Mouse (Mus musculus) heart, adult 8-10 months (tissue): ENCODE results near the gene Stat6. TPM values are rescaled to one million over a fixed set of nuclear protein-coding genes. Genes with fewer than 3 reads are reported as not detected.

Experiments
- DNase-seq: peaks from one replicate; pipeline ENCODE4 v3.0.0; 2022; ENCODE audit warnings: low spot score
- total RNA-seq, 4 experiments: library from RNA; stranded (reverse); gene quantifications; 2 replicates each; pipeline ENCODE4 v1.2.4; 2022

The Stat6 gene
- 10 to 100 TPM; 38.4 to 43.7 (median 43.2) TPM for total RNA-seq

DNA sequence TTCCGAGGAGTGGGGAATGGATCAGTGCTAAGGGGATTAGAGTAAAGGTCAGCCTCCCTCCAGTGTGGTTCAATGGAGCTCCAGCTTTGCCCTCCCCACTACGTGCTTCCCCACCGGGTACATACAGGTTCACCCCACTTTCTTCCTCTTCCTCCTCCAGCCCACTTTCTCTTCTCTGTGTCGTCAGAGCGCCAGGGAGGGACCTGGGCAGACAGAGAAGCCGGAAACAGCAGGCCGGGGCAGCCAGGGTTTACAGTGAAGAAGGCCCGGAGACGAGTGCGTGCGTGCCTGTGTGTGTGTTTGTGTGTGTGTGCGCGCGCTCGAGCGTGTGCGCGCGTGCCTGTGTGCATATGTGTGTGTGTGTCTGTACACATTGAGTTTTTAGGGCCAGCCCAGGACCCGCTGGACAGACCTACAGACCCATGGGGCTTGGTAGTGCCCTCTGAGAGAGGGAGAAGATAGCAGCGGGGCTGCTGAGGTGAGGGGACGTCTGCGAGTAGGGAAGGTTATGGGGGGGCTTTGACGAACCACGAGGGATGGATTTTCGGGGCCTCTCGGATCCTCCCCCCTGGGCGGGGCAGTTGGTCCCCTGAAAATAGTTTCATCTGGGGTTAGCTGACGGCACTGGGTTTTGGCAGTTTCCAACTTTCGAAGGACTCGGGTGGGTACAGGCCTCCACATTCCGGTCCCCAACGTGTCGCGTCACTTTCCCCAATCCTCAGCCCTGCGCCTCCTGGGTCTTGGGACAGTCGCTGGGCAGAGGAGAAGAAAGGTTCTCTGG is at the start of gene Stat6:
Stat6 (plus strand) TSS at position 215 of the 781 bp plus-strand sequence.
- peak; percentile 86 for DNase-seq

DNA sequence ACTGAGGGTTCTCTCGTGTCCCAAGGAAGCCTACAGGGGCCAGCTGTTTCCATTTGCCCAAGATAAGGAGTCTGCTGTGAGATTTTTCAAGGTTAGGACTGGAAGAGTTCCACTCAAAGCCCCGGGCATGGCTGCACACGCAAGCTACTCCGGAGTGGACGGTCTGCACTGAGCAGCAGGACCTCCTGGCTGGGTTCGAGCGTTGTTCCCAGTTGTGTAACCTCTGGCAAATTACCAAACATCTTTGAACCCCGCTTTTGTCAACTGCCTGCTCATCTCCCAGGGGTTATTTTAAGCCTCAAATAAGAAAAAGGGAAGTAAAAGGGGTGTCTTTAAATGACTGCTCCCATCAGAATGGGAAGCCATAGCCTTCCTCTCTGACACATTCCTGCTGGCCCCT is 48.4 kb upstream of the Stat6 start:
- peak; percentile 71 for DNase-seq

DNA sequence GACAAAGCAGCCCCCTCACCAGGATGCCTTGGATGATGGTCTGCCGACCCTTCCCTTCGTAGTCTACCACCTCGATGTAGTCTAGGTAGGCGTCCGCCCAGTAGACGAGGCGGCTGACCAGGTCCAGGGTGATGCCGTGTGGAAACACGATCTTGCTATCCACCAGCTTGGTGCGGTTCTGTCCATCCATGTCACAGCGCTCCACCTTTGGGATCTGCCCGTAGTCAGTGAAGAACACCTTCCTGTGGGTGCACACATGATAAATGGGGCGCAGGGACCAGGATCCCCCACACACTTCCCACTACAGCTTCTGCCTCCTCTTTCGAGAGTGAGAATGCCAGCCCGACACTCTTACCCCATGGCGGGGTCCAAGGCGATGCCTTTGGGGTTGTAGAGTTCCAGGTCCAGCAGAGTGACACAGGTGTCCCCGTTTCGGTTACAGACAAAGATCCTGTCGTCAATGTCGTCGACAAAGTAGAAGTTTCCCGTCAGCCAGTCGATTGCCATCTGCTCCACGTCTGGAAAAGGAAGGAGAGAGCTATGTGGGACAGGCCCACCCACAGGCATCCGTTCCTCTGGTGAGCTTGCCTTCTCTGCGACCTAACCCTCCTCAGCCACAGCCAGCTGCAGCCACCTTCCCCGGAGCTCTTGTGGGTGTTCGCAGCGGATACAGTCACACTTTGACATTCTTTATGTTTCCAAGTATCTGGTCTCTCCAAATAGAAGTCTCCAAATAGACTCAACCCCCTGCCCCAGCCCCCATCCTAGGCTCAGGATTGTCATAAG is 47.7 kb upstream of the Stat6 start:
- DNase-seq: no peak

DNA sequence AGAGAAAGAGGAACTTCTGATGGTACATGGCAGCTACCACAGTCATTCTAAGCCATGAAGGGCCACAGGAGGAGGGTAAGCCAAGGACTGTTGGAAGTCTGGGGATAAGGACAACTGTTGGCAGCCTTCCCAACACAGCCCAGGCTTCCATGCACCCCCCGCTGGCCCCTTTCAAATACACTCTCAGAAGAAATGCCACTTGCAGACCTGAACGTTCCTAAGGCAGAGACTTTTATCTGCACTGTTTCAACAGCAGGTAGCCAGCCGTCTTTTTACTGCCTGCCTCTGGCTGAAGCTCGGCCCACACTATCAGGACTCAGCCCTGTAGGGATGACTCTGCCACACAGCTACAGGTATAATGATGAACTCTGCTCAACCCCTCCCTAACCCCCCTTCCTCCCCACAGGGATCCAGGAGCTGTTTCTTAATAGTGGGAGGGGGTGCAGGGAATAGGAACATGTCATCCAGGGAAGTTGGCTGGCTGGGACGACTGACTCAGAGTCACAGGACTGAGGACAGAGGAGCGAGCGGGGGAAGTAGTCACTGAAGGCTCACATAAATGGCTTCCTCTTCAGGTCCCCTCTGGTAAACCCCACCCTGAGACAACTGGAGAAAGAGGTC is 46.4 kb upstream of the Stat6 start:
- DNase-seq: peak; percentile 70

DNA sequence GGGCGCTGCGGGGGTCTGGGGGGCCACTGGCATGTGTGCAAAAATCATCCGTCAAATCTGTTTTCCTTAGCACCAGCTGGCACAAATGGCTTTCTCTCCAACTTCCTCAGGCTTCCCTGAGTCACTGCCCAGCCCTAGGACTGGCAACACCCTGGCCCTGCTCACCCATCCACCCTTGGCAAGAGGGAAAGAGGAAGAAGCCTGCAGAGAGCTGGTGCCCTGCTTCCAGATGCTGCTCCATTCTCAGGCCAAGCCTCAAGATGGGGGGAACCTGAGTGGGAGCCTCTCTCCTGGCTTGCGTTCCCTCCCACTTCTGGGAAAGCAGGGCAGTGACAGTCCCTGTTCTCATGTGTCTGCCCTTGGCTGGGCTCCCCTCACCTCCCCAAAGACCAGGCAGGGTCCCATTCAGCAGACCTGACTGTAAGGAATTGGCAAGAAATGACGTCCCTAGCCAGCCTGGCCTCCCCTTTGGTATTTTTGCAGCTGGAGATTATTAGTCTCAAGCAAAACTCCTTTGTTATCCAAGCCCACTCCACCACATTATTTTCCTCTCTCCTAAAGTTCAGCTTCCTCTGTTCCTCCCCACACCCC is 45.4 kb upstream of the Stat6 start:
- DNase-seq: no peak

DNA sequence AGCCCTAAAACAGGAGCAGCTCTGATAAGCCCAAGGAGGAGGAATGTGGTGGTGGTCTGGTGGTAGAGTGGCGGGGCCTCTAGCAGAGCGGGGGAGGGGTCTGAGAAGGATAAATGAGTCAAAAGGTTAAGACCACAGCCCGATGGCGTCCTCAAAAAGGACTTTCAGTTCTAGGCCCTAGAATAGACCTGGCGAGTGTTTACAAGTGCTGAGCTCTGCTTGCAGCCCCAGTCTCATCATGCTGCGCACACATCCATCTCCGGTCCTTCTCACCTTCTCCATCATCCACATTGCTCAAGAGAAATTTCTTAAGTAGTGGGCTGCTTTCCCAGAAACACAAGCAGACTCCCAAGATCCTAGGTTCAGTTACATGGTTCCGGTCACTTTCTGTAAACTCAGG is 44.2 kb upstream of the Stat6 start:
- no peak for DNase-seq

DNA sequence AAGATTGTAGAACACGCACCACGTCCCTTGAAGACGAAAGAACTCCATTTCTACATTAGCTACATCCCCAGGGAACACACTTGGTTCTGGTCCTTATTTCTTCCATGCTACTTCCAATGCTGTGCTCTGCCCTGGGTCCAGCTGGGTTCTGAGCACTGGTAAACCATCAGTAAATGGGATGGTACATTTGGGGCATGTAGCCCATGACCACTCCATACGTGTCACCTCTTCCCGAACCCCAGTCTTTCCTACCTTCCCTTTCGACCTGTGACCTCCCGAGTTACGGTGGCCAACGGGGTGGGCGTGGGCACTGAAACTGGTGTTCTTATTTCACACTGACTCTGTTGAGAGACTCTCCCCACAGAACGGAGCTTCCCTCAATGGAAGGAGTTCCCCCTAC is 43.5 kb upstream of the Stat6 start:
- DNase-seq: no peak

DNA sequence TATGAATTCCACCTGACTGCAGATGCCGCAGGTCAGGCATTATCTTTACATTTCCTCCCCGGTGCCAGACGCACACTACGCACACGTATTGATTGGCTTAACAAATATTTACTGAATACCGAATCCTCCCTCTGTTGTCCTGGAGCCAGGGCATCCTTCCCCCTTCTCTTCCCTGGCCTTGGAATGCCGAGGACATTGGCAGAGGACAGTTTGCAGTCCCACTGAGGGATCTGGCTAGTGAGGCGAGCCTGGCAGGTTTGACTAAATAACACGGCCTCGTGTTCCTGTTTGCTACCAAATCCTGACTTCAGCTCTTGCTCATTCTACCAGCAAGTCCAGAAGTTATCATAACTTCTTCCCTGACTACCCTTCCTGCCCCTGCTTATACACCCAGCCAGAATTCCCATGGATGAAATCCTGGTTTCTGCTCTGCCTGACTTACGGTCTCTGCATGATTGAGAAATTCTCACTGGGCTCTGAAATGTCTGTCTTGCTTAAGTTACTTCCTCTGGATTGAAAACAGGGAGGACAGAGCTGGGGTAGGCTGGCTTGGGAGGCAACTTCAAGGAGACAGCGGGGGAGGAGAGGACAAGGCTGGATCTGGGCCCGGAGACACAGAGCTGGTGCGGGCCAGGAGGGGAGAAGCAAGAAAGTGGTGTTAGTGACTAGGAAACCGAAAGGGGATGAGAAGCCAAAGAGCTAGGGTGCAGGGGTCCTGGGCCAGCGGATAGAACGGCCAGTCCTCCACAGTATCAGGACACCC is 42.8 kb upstream of the Stat6 start:
- DNase-seq: peak; percentile 82

DNA sequence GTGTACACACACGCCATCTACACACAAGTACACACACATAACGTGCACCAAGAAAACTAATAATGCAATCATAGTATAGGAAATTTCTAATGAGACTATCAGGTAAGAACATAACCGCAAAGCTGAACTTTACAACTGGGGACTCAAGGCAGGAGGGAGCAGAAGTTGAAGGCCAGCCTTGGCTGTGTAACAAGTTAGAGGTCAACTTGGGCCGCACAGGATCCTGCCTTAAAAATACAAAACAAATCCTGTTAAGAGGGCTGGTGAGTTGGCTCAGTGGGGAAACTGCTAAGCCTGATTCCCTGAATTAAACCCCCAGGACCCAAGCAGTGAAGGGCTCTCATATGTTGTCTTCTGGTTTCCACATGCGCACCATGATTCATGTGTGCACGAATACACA is 40.6 kb upstream of the Stat6 start:
- no peak for DNase-seq

DNA sequence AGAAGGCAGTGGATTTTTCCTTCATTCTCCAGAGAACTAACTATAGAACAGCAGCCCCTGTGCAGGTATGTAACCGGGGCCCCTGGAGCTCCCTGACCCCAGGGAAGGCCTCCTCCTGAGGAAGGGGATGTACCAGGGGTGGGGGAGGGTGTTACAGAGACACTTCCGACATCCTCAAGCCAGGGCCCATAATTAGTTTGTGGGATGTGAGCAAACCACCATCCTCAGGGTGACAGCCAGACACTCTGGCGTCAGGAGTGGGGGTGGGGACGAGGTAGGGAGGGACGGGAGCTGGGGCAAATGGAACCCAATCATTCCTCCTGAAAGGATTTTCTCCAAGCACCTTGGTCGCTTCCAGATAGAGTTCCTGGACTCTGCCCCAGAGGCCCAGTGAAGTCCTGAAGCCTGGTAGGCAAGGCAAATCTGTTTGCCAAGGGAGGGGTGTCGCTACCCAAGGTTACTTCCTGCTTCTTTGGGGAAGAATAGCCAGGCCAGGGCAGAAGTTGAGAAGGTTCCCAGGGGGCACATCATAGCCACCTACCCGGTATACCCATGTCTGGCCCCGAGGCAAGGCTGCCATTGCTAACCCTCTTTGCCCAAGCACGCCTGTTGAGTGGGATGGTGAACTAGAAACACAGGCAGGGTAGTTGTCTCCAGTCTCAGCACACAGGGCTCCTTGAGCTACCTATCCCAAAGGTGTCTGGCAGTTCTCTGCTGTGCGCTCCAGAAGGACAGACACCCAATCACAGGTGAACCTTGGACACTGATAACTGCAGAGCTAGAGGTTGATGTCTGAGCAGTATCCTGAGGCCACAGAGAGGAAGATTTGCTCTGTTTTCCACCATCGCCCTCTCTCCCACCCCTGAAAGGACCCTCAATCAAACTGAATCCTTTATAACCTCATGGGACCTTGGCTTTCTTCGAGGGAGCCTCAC is 39.1 kb upstream of the Stat6 start:
- no peak for DNase-seq

DNA sequence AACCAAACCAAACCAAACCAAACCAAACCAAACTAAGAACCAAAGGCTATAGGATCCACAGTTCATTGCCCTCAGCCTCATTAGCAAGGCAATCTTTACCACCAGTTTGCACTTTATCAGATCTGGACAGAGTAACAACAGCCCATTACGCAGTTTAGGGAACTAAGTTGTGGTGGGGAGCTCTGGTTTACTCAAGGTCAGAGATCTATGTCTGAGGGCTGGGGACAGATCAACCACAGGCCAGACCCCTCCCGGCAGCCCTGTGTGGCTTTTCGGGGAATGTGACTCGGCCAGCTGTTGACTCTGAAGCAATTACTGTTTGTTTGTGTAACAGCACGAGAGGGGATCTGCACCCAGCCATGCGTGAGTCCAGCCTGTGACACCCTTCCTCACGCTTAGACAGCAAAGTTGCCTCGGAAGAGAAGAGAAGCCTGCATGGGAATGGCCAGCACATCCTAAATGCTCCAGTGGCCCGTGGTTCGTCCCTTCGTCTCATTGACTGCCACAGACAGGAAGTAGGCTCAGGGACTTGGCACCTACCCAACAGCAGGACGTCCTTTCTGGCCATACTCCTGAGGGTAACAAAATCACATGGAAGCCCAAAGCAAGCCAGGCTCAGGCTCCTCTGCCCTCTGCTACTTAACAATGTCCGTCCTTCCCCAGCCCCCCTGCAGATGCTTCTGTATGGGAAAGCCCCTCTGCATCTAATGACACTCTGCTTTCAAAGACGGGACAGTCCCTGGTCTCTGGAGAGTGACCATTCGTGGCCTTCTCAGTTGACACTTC is 38.1 kb upstream of the Stat6 start:
- no peak for DNase-seq

DNA sequence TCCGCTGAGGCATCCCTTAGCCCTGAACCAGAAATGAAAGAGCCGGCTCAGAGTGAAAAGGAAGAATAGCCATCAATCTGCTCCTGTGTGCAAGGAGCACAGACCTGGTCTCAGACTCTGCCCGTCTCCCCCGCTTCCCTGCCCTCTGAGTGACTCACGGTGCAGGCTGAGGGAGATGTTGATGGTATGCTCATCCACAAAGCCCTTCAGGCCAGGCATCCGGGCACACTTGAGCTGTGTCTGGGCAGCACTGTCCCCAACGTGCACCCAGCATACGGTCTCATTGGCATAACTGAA is 37.6 kb upstream of the Stat6 start:
- no peak for DNase-seq

DNA sequence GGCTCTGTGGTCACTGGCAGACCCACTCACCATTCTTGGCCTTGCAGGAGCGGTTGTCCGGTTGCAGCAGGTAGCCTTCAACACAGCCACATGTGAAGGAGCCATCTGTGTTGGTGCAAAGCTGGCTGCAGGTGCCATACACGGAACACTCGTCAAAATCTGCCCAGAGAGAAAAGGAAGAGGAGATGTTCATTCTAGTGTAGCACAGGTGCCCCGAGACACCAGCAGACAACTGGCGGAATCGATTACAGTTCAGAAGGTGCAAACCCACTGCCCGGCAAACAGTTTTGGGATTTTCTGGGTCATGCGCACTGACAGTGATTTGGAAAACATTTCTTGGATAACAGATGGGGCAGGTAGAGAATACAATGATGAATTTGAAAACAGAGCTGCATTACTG is 37.0 kb upstream of the Stat6 start:
- no peak for DNase-seq

DNA sequence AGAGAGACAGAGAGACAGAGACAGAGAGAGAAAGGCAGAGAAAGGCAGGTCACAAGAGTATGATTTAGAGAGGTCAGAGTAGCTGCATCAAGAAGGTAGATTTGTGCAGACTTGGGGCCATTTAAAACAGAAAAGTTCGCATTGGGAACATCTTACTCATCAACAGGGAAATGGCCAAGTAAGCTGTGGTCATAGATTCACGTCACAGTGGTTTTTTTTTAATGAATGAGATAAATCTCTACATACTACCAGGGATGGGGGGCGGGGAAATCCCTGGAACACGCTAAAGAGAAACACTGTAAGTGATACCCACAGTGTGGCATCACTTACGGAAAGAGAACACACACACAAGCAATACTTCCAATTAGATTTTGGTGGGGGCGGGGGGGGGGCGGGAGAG is 35.7 kb upstream of the Stat6 start:
- no peak for DNase-seq

DNA sequence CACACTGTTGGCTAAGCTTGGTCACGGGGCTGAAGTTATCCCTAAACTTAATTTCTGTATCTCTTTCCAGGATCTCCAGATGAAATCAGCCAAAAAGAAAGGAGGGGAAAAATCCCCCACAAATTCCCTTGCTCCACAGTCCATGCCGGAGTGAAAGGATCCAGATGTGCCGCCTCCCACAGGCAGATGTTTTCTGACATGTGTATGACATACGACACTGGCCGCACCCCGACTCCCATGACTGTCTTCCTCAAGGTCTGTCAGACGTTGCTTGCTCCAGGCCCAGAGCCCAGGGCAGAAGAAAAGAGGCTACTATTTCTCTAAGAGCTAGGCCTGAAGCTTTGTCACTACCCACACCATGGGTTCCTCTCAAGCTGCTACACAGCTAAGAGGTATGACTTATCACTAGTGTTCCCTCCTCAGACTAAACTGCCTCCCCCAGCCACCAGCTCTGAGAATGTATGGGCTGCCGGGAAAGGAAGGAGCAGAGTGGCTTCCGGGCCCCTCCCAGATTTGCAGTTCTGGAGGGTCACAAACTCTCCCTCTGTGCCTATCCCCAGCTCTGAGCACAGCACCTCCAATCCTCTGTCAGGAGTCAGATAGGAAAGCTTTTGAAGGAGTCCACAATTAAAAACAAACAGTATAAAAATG is 33.2 kb upstream of the Stat6 start:
- DNase-seq: no peak

DNA sequence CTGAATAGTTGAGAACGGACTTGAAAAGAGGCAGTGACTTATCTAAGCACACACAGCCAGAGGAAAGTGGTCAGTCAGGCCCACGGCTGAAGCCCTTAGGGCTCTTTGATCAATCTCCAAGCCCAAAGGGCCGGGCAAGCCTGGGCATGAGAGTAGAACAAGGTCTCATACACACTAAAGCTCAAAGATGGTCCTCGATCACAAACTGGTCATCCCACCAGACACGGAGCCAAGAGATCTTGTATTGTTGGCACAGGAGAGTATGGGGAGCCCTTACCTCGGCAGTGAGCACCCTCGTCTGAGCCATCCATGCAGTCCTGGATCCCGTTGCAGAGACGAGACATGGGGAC is 32.7 kb upstream of the Stat6 start:
- DNase-seq: no peak

DNA sequence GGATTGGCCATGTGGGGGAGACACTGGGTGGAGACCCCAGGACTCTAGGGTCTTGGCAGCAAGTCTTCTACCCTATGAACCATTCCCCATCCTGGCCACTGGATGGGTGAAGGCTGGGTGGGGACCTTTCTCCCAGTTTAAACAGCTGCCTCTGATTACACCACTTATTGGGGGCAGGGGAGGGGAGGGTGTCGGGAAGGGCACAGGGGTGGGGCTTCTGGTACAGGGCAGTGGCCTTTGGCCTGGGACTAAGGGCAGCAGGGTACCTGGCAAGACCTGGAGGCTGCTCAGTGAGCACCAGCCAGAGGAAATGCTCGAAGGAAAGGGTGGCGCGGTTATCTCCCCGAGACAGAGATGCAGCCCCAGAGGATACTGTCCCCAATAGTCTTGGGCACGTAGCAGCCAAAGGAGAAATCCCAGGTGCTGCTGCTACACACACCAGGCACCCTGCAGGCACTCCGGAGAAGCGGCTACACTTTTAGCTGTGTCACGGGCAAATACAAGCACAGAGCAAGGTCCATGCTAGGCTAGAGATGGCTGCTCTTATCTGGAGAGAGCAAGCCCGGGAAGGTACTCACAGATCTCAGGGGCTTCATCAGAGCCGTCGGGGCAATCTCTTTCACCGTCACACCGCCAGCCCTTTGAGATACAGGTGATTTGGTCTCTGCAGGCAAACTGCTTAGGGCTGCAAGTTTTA is 30.6 kb upstream of the Stat6 start:
- DNase-seq: no peak

DNA sequence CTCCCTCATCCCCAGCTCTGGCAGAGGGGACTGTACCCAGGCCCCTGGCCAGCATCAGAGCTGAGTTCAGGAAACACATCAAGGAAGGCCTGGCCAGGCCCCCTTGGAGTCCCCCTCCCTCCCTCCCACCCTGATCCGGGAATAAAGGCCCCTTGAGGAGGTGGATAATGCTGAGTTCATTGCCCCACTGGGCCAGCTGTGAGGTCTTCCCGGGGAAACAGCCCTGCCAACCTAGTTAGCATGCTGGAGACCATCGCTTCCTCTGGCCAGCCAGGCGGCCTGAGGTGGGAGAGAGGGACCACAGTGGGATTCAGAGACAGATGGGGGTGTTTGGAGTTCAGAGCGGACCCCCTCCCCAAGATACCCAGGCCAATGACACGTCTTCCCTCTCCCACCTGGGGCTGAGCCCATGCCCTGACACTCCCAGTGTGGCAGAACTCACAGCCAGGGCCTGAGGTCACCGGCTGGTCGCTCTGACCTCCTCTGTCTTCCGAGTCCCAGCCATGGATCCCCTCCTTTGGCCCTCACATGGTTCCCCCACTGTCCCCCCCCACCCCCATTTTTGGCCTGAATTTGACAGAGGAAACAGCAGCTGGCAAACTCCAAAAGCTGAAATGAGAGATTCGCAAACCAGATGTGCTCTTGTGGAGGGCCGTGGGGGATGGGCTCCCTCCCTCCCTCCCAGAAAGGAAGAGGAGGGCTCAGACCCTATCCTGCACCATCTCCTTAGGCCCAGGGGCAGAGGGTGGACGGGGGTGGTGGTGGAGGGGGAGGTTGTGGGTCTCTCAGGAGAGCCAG is 28.4 kb upstream of the Stat6 start:
- DNase-seq: no peak
